Mouse (Mus musculus) embryonic fibroblast, embryonic 13.5 days (primary cell): ENCODE results near the gene Tnxb.

Source experiments
- CTCF ChIP-seq: IDR thresholded peaks from 2 replicates; pipeline ENCODE4 v1.5.1; 2011; ENCODE audit warnings: mild to moderate bottlenecking, control low read depth, low read length, moderate library complexity, borderline replicate concordance; ENCODE audit not compliant: insufficient read depth
- POLR2A ChIP-seq: IDR thresholded peaks from 2 replicates; pipeline ENCODE4 v1.6.1; 2011; ENCODE audit warnings: low read depth, mild to moderate bottlenecking, control low read depth, low read length, moderate library complexity

- TF ChIP-seq CTCF (no peak), POLR2A (no peak)
Observed at GRCm38 (mm10) chr17:34670235-34670634, at the start of gene Tnxb.
